Mouse (Mus musculus): ENCODE data around the gene Gm21834. TPM values are rescaled to one million over a fixed set of nuclear protein-coding genes. Genes with fewer than 3 reads are reported as not detected.

Gene Gm21834
- not detected for polyA plus RNA-seq (2017; shearing (Covaris generic))

GRCm38 (mm10) chr17:57742119-57742518, at the start of gene Gm21834:
Gene Gm21834, minus strand, starts transcription at chr17:57742219.

GRCm38 (mm10) chr17:57768622-57769610, 26.9 kb upstream of the Gm21834 start, which contains the start of gene Cntnap5c:
Gene Cntnap5c, plus strand, starts transcription at chr17:57769570.

Other genes starting within 250 kb of the Gm21834 start
- gene Vmn2r120, start 196.7 kb downstream of the Gm21834 start, polyA plus RNA-seq (2017; shearing (Covaris generic)), result not detected
- gene Cntnap5c, start 27.4 kb upstream of the Gm21834 start, polyA plus RNA-seq (2017; shearing (Covaris generic)), result not detected